Mouse (Mus musculus) C2C12 (cell line): ENCODE data around the gene Hmgxb4.

Source experiments
- CEBPB ChIP-seq: IDR thresholded peaks from one replicate; pipeline ENCODE4 v1.6.1; 2011; ENCODE audit warnings: low read depth, mild to moderate bottlenecking, control low read depth, moderate library complexity
- CTCF ChIP-seq: IDR thresholded peaks from one replicate; pipeline ENCODE4 v1.5.1; 2011; ENCODE audit not compliant: control insufficient read depth, insufficient read depth, insufficient read length
- FOSL1 ChIP-seq: IDR thresholded peaks from one replicate; pipeline ENCODE4 v1.8.0; 2011; ENCODE audit warnings: mild to moderate bottlenecking, low read length; ENCODE audit not compliant: poor library complexity, insufficient read depth, severe bottlenecking
- MAX ChIP-seq: IDR thresholded peaks from one replicate; pipeline ENCODE4 v1.6.1; 2011; ENCODE audit warnings: mild to moderate bottlenecking, control low read depth
- MYOD1 ChIP-seq: IDR thresholded peaks from one replicate; pipeline ENCODE4 v1.6.1; 2011; ENCODE audit warnings: low read depth; ENCODE audit not compliant: control insufficient read depth, insufficient read length
- MYOG ChIP-seq: IDR thresholded peaks from one replicate; pipeline ENCODE4 v1.6.1; 2011; ENCODE audit not compliant: control insufficient read depth, insufficient read length; ENCODE audit errors: extremely low read depth
- USF1 ChIP-seq: IDR thresholded peaks from one replicate; pipeline ENCODE4 v1.6.1; 2011; ENCODE audit warnings: low read depth, mild to moderate bottlenecking, control low read depth, moderate library complexity

DNA sequence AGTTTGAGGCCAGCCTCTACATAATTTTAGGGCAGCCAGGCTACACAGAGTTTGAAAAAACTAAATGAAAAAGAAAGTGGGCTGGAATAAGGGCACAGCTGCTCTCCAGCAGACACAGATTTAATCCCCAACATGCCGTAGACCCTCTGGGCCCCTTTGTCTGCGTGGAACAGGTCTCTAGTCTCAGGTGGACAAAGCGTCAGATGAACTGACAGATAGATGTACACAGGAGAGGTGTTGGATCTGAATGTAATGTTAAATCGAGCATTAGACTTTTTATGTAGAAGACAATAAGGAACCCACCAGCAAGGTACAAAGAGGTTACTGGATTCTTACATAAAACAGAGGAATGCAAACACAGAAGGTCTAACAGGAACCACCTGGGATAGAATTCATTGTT lies 32.7 kb downstream of the Hmgxb4 start:
- TF ChIP-seq CTCF = no peak
- TF ChIP-seq MAX = no peak
- no peak for TF ChIP-seq USF1
- TF ChIP-seq CEBPB = no peak
- TF ChIP-seq MYOG = no peak
- no peak for TF ChIP-seq MYOD1
- no peak for TF ChIP-seq FOSL1
